Mouse (Mus musculus) intestine, embryonic 14.5 days (tissue): ENCODE measurements around the gene 4930590J08Rik. TPM values are rescaled to one million over a fixed set of nuclear protein-coding genes. Genes with fewer than 3 reads are reported as not detected.
A peak's percentile ranks its signal among the peaks of the same experiment; 100 is the strongest.

Experiments
- ATAC-seq: fragments of 200-750 bp; cut with Nextera tagmentation; replicated peaks from 2 replicates; pipeline ENCODE4 v1.8.0; 2017; ENCODE audit warnings: low read depth, moderate number of reproducible peaks, moderate TSS enrichment, moderate library complexity; ENCODE audit not compliant: low FRiP score, low TSS enrichment
- DNase-seq: peaks from one replicate; pipeline ENCODE4 v3.0.0-alpha.2; 2018; ENCODE audit warnings: low spot score
- H3K27ac ChIP-seq: fragments of 300-500 bp; sonication (generic); 2 replicates; pipeline ENCODE4 v1.5.1; 2014; ENCODE audit warnings: low read depth, mild to moderate bottlenecking, control low read depth
- H3K27me3 ChIP-seq: fragments of 300-500 bp; sonication (generic); replicated peaks from 2 replicates; pipeline ENCODE4 v1.6.1; 2014; ENCODE audit warnings: low read length, control low read depth; ENCODE audit not compliant: control insufficient read depth, insufficient read depth
- H3K36me3 ChIP-seq: fragments of 300-500 bp; sonication (generic); 2 replicates; pipeline ENCODE4 v1.6.1; 2014; ENCODE audit warnings: low read length, control low read depth; ENCODE audit not compliant: control insufficient read depth, insufficient read depth
- H3K4me1 ChIP-seq: fragments of 300-500 bp; sonication (generic); replicated peaks from 2 replicates; pipeline ENCODE4 v1.6.1; 2014; ENCODE audit warnings: low read length, control low read depth, mixed read lengths; ENCODE audit not compliant: control insufficient read depth, insufficient read depth
- H3K4me2 ChIP-seq: fragments of 300-500 bp; sonication (generic); 2 replicates; pipeline ENCODE4 v1.6.1; 2014; ENCODE audit warnings: low read length
- H3K4me3 ChIP-seq: fragments of 300-500 bp; sonication (generic); 2 replicates; pipeline ENCODE4 v1.5.1; 2014; ENCODE audit warnings: low read depth, low read length, control low read depth, mixed read lengths
- H3K9ac ChIP-seq: fragments of 300-500 bp; sonication (generic); 2 replicates; pipeline ENCODE4 v1.6.1; 2014; ENCODE audit warnings: mild to moderate bottlenecking, low read length
- H3K9me3 ChIP-seq: fragments of 300-500 bp; sonication (generic); 2 replicates; pipeline ENCODE4 v1.6.1; 2016; ENCODE audit warnings: low read length, control low read depth; ENCODE audit not compliant: control insufficient read depth
- WGBS: fragments of 180-500 bp; shearing (Covaris S2); extraction: QIAGEN DNeasy Blood & Tissue Kit; methylation state at CpG from one replicate; pipeline ENCODE4 v1.1.7; 2014; 5-methylcytosine and 5-hydroxymethylcytosine counted together
- polyA plus RNA-seq: library from polyadenylated mRNA; unstranded; fragments of >200 nt; fragmentation: Nextera tagmentation; extraction: Ambion mirVana; gene quantifications from 2 replicates; pipeline ENCODE4 v1.2.1, GENCODE M21; 2014

4930590J08Rik gene
- polyA plus RNA-seq, 1 experiment from 2014 or later, result 0.37 TPM

- Histone ChIP-seq H3K4me1 (peaks cover 8% of the 10 kb centered on the region), H3K4me2 (no peak overlapping the region), H3K9ac (no peak overlapping the region), H3K9me3 (no peaks in the 10 kb centered on the region), H3K27me3 (peaks cover 17% of the 10 kb centered on the region), H3K4me3 (no peak overlapping the region), H3K27ac (no peak overlapping the region), H3K36me3 (no peaks in the 10 kb centered on the region)
- DNase-seq, result no peak
- WGBS, result 73% methylated on average over 6 of the region's 6 CpGs
- no peak for ATAC-seq
These were observed 71.4 kb downstream of the 4930590J08Rik start for GRCm38 (mm10) chr6:91973972-91974371.

GRCm38 (mm10) chr6:91978371-91979300, 76.0 kb downstream of the 4930590J08Rik start, which contains the start of gene Fgd5:
Gene Fgd5 (plus strand): TSS chr6:91978878.
- peak; percentile 67 for DNase-seq
- H3K4me2 ChIP-seq, result peak within 1 kb of the TSS; percentile 94
- H3K4me1 ChIP-seq, result 0 out of 2 replicates have a peak, but pooled peaks cover 2% of the 10 kb centered on the region
- peak within 1 kb of the TSS; percentile 46 for H3K4me3 ChIP-seq
- no peaks in the 10 kb centered on the region for H3K36me3 ChIP-seq
- 1% methylated on average over 49 of the region's 62 CpGs for WGBS
- H3K27ac ChIP-seq, result no peak within 1 kb of the TSS
- peak within 1 kb of the TSS; percentile 31 for H3K9ac ChIP-seq
- H3K9me3 ChIP-seq, result no peaks in the 10 kb centered on the region
- ATAC-seq, result peak; percentile 63
- H3K27me3 ChIP-seq, result peaks cover 40% of the 10 kb centered on the region

GRCm38 (mm10) chr6:91979301-91979996, 76.8 kb downstream of the 4930590J08Rik start:
- 0 out of 2 replicates have a peak, but pooled peaks have one; percentile 17 for ATAC-seq
- peak; percentile 65 for DNase-seq
- H3K36me3 ChIP-seq, result no peaks in the 10 kb centered on the region
- H3K4me1 ChIP-seq, result 0 out of 2 replicates have a peak, but pooled peaks cover 2% of the 10 kb centered on the region
- H3K9ac ChIP-seq, result peak overlapping the region; percentile 31
- H3K27me3 ChIP-seq, result peaks cover 40% of the 10 kb centered on the region
- H3K27ac ChIP-seq, result no peak overlapping the region
- peak overlapping the region; percentile 94 for H3K4me2 ChIP-seq
- peak overlapping the region; percentile 46 for H3K4me3 ChIP-seq
- WGBS, result 8% methylated on average over 23 of the region's 23 CpGs
- H3K9me3 ChIP-seq, result no peaks in the 10 kb centered on the region

- peak overlapping the region; percentile 6; the same call in 1 of the 2 replicates for H3K4me2 ChIP-seq
- H3K27me3 ChIP-seq, result peaks cover 40% of the 10 kb centered on the region
- WGBS, result 72% methylated on average over 3 of the region's 3 CpGs
- DNase-seq (no peak), ATAC-seq (no peak)
- H3K9me3 ChIP-seq, result no peaks in the 10 kb centered on the region
- no peak overlapping the region for H3K27ac ChIP-seq
- peak overlapping the region; percentile 46 for H3K4me3 ChIP-seq
- H3K9ac ChIP-seq, result no peak overlapping the region
- H3K4me1 ChIP-seq, result 0 out of 2 replicates have a peak, but pooled peaks cover 2% of the 10 kb centered on the region
- no peaks in the 10 kb centered on the region for H3K36me3 ChIP-seq
These were observed 77.4 kb downstream of the 4930590J08Rik start for GRCm38 (mm10) chr6:91980011-91980410.

- no peaks in the 10 kb centered on the region for H3K36me3 ChIP-seq
- H3K4me1 ChIP-seq, result 0 out of 2 replicates have a peak, but pooled peaks cover 3% of the 10 kb centered on the region
- no peak for ATAC-seq
- no peaks in the 10 kb centered on the region for H3K9me3 ChIP-seq
- no peak overlapping the region for H3K27ac ChIP-seq
- no peak overlapping the region for H3K4me2 ChIP-seq
- DNase-seq, result no peak
- H3K4me3 ChIP-seq, result no peak overlapping the region
- H3K27me3 ChIP-seq, result no peaks in the 10 kb centered on the region
- no peak overlapping the region for H3K9ac ChIP-seq
- WGBS, result 86% methylated on average over 8 of the region's 8 CpGs
These were observed 87.5 kb downstream of the 4930590J08Rik start for GRCm38 (mm10) chr6:91990101-91990500.

- H3K9ac ChIP-seq, result no peak overlapping the region
- H3K27me3 ChIP-seq, result no peaks in the 10 kb centered on the region
- no peak overlapping the region for H3K4me3 ChIP-seq
- H3K9me3 ChIP-seq, result no peaks in the 10 kb centered on the region
- no peak overlapping the region for H3K27ac ChIP-seq
- 81% methylated on average over 2 of the region's 2 CpGs for WGBS
- H3K36me3 ChIP-seq, result no peaks in the 10 kb centered on the region
- 0 out of 2 replicates have a peak, but pooled peaks cover 3% of the 10 kb centered on the region for H3K4me1 ChIP-seq
- ATAC-seq, result no peak
- H3K4me2 ChIP-seq, result no peak overlapping the region
- DNase-seq, result no peak
These were observed 90.2 kb downstream of the 4930590J08Rik start for GRCm38 (mm10) chr6:91992823-91993222.

- DNase-seq, result no peak
- Histone ChIP-seq H3K9me3 (no peaks in the 10 kb centered on the region), H3K4me3 (no peak overlapping the region), H3K27ac (no peak overlapping the region), H3K4me1 (0 out of 2 replicates have a peak, but pooled peaks cover 3% of the 10 kb centered on the region), H3K4me2 (no peak overlapping the region), H3K27me3 (no peaks in the 10 kb centered on the region), H3K9ac (no peak overlapping the region), H3K36me3 (no peaks in the 10 kb centered on the region)
- WGBS, result 75% methylated on average over 8 of the region's 8 CpGs
- no peak for ATAC-seq
These were observed 91.3 kb downstream of the 4930590J08Rik start for GRCm38 (mm10) chr6:91993795-91994505.

GRCm38 (mm10) chr6:91996072-91996471, 93.5 kb downstream of the 4930590J08Rik start:
- Histone ChIP-seq H3K27ac (no peak overlapping the region), H3K36me3 (no peaks in the 10 kb centered on the region), H3K9ac (no peak overlapping the region), H3K4me1 (0 out of 2 replicates have a peak, but pooled peaks cover 3% of the 10 kb centered on the region), H3K4me2 (no peak overlapping the region), H3K27me3 (no peaks in the 10 kb centered on the region), H3K4me3 (no peak overlapping the region), H3K9me3 (no peaks in the 10 kb centered on the region)
- ATAC-seq, result no peak
- DNase-seq, result no peak
- WGBS, result 79% methylated on average over 8 of the region's 8 CpGs
